Mouse (Mus musculus) kidney, embryonic 16.5 days (tissue): Measurements from ENCODE around the gene Bcat1. TPM values are rescaled to one million over a fixed set of nuclear protein-coding genes. Genes with fewer than 3 reads are reported as not detected.
A peak's percentile ranks its signal among the peaks of the same experiment; 100 is the strongest.

ENCODE experiments used
- ATAC-seq: fragments of 200-750 bp; cut with Nextera tagmentation; 2 replicates; pipeline ENCODE4 v1.8.0; 2017; ENCODE audit warnings: moderate TSS enrichment; ENCODE audit not compliant: low FRiP score, low TSS enrichment
- H3K27ac ChIP-seq: fragments of 300-500 bp; sonication (generic); 2 replicates; pipeline ENCODE4 v1.5.1; 2014; ENCODE audit warnings: low read length
- H3K27me3 ChIP-seq: fragments of 300-500 bp; sonication (generic); 2 replicates; pipeline ENCODE4 v1.6.1; 2014; ENCODE audit warnings: low read length, control low read depth, mixed read lengths; ENCODE audit not compliant: insufficient read depth
- H3K36me3 ChIP-seq: fragments of 300-500 bp; sonication (generic); 2 replicates; pipeline ENCODE4 v1.6.1; 2014; ENCODE audit warnings: low read length, control low read depth, mixed read lengths; ENCODE audit not compliant: insufficient read depth
- H3K4me1 ChIP-seq: fragments of 300-500 bp; sonication (generic); 2 replicates; pipeline ENCODE4 v1.6.1; 2014; ENCODE audit warnings: low read length, control low read depth, mixed read lengths; ENCODE audit not compliant: insufficient read depth
- H3K4me2 ChIP-seq: fragments of 300-500 bp; sonication (generic); replicated peaks from 2 replicates; pipeline ENCODE4 v1.6.1; 2014; ENCODE audit warnings: low read depth, low read length
- H3K4me3 ChIP-seq: fragments of 300-500 bp; sonication (generic); 2 replicates; pipeline ENCODE4 v1.5.1; 2014; ENCODE audit warnings: mild to moderate bottlenecking, low read length
- H3K9ac ChIP-seq: fragments of 300-500 bp; sonication (generic); replicated peaks from 2 replicates; pipeline ENCODE4 v1.6.1; 2014; ENCODE audit warnings: low read length
- H3K9me3 ChIP-seq: fragments of 300-500 bp; sonication (generic); 2 replicates; pipeline ENCODE4 v1.6.1; 2016; ENCODE audit warnings: low read length, control low read depth
- WGBS: fragments of 180-500 bp; shearing (Covaris S2); extraction: QIAGEN DNeasy Blood & Tissue Kit; methylation state at CpG from one replicate; pipeline ENCODE4 v1.1.7; 2014; 5-methylcytosine and 5-hydroxymethylcytosine counted together
- polyA plus RNA-seq: library from polyadenylated mRNA; unstranded; fragments of >200 nt; fragmentation: Nextera tagmentation; extraction: Ambion mirVana; gene quantifications from 2 replicates; pipeline ENCODE4 v1.2.1, GENCODE M21; 2015

Bcat1 gene
- polyA plus RNA-seq, 1 experiment from 2014 or later, result 7.1 TPM

GRCm38 (mm10) chr6:145002094-145002936 lies 73.7 kb downstream of the Bcat1 start:
- Histone ChIP-seq H3K4me3 (no peak overlapping the region), H3K4me1 (no peaks in the 10 kb centered on the region), H3K27me3 (no peaks in the 10 kb centered on the region), H3K27ac (no peak overlapping the region), H3K36me3 (no peaks in the 10 kb centered on the region), H3K4me2 (no peak overlapping the region), H3K9ac (no peak overlapping the region), H3K9me3 (no peaks in the 10 kb centered on the region)
- WGBS, result 55% methylated on average over 13 of the region's 14 CpGs
- no peak for ATAC-seq

GRCm38 (mm10) chr6:145001493-145001892 lies 74.5 kb downstream of the Bcat1 start:
- H3K27me3 ChIP-seq, result no peaks in the 10 kb centered on the region
- no peak for ATAC-seq
- no peak overlapping the region for H3K9ac ChIP-seq
- no peak overlapping the region for H3K4me3 ChIP-seq
- 66% methylated on average over 6 of the region's 6 CpGs for WGBS
- no peak overlapping the region for H3K27ac ChIP-seq
- H3K36me3 ChIP-seq, result no peaks in the 10 kb centered on the region
- no peak overlapping the region for H3K4me2 ChIP-seq
- H3K4me1 ChIP-seq, result no peaks in the 10 kb centered on the region
- no peaks in the 10 kb centered on the region for H3K9me3 ChIP-seq

GRCm38 (mm10) chr6:144997229-144997628 lies 78.8 kb downstream of the Bcat1 start:
- H3K27me3 ChIP-seq, result no peaks in the 10 kb centered on the region
- ATAC-seq, result no peak
- H3K4me2 ChIP-seq, result no peak overlapping the region
- WGBS, result 89% methylated on average over 3 of the region's 3 CpGs
- no peak overlapping the region for H3K27ac ChIP-seq
- H3K36me3 ChIP-seq, result no peaks in the 10 kb centered on the region
- H3K9ac ChIP-seq, result no peak overlapping the region
- no peak overlapping the region for H3K4me3 ChIP-seq
- no peaks in the 10 kb centered on the region for H3K9me3 ChIP-seq
- H3K4me1 ChIP-seq, result no peaks in the 10 kb centered on the region

GRCm38 (mm10) chr6:144992111-144992510 lies 83.9 kb downstream of the Bcat1 start:
- no peaks in the 10 kb centered on the region for H3K27me3 ChIP-seq

GRCm38 (mm10) chr6:144989193-144989592 lies 86.8 kb downstream of the Bcat1 start:
- Histone ChIP-seq H3K4me1 (no peaks in the 10 kb centered on the region), H3K4me2 (no peak overlapping the region), H3K36me3 (no peaks in the 10 kb centered on the region), H3K4me3 (no peak overlapping the region), H3K27me3 (no peaks in the 10 kb centered on the region), H3K9ac (no peak overlapping the region), H3K27ac (no peak overlapping the region), H3K9me3 (no peaks in the 10 kb centered on the region)
- WGBS, result 82% methylated on average over 4 of the region's 4 CpGs
- ATAC-seq, result no peak

More at GRCm38 (mm10) chr6:144992111-144992510, 83.9 kb downstream of the Bcat1 start:
- H3K9ac ChIP-seq, result no peak overlapping the region
- WGBS, result 43% methylated on average over 3 of the region's 3 CpGs
- no peak overlapping the region for H3K4me3 ChIP-seq
- no peak for ATAC-seq
- H3K9me3 ChIP-seq, result no peaks in the 10 kb centered on the region
- H3K4me1 ChIP-seq, result no peaks in the 10 kb centered on the region
- H3K27ac ChIP-seq, result no peak overlapping the region
- no peaks in the 10 kb centered on the region for H3K36me3 ChIP-seq
- H3K4me2 ChIP-seq, result no peak overlapping the region

GRCm38 (mm10) chr6:144987676-144988075 lies 88.3 kb downstream of the Bcat1 start:
- WGBS, result 79% methylated on average over 6 of the region's 6 CpGs
- H3K27ac ChIP-seq, result no peak overlapping the region
- ATAC-seq, result no peak

GRCm38 (mm10) chr6:144987216-144987615 lies 88.8 kb downstream of the Bcat1 start:
- Histone ChIP-seq H3K9me3 (no peaks in the 10 kb centered on the region), H3K4me2 (no peak overlapping the region), H3K27ac (no peak overlapping the region), H3K4me1 (no peaks in the 10 kb centered on the region), H3K9ac (no peak overlapping the region), H3K27me3 (no peaks in the 10 kb centered on the region), H3K36me3 (no peaks in the 10 kb centered on the region), H3K4me3 (no peak overlapping the region)
- 75% methylated on average over 7 of the region's 7 CpGs for WGBS
- 0 out of 2 replicates have a peak, but pooled peaks have one; percentile 6 for ATAC-seq

More at GRCm38 (mm10) chr6:144987676-144988075, 88.3 kb downstream of the Bcat1 start:
- Histone ChIP-seq H3K27me3 (no peaks in the 10 kb centered on the region), H3K4me2 (no peak overlapping the region), H3K4me1 (no peaks in the 10 kb centered on the region), H3K36me3 (no peaks in the 10 kb centered on the region), H3K4me3 (no peak overlapping the region), H3K9me3 (no peaks in the 10 kb centered on the region), H3K9ac (no peak overlapping the region)

- no peak for ATAC-seq
- Histone ChIP-seq H3K27ac (no peak overlapping the region), H3K36me3 (no peaks in the 10 kb centered on the region), H3K9me3 (no peaks in the 10 kb centered on the region), H3K27me3 (no peaks in the 10 kb centered on the region), H3K9ac (no peak overlapping the region), H3K4me3 (no peak overlapping the region), H3K4me1 (no peaks in the 10 kb centered on the region), H3K4me2 (no peak overlapping the region)
- 91% methylated on average over 8 of the region's 8 CpGs for WGBS
Measured at GRCm38 (mm10) chr6:144984221-144984620, 91.8 kb downstream of the Bcat1 start.

GRCm38 (mm10) chr6:144982093-144982492 lies 93.9 kb downstream of the Bcat1 start:
- Histone ChIP-seq H3K4me2 (no peak overlapping the region), H3K27me3 (no peaks in the 10 kb centered on the region), H3K9ac (no peak overlapping the region), H3K4me3 (no peak overlapping the region), H3K4me1 (no peaks in the 10 kb centered on the region), H3K27ac (no peak overlapping the region), H3K9me3 (no peaks in the 10 kb centered on the region), H3K36me3 (no peaks in the 10 kb centered on the region)
- no peak for ATAC-seq
- WGBS, result 72% methylated on average over 3 of the region's 3 CpGs

- Histone ChIP-seq H3K9ac (no peak overlapping the region), H3K27me3 (no peaks in the 10 kb centered on the region), H3K27ac (no peak overlapping the region), H3K4me2 (no peak overlapping the region), H3K36me3 (no peaks in the 10 kb centered on the region), H3K4me3 (no peak overlapping the region), H3K4me1 (no peaks in the 10 kb centered on the region), H3K9me3 (0 out of 2 replicates have a peak, but pooled peaks cover 3% of the 10 kb centered on the region)
- 82% methylated on average over 8 of the region's 8 CpGs for WGBS
- no peak for ATAC-seq
Measured at GRCm38 (mm10) chr6:144972351-144972750, 103.6 kb downstream of the Bcat1 start.
